In the genomic region with DNA sequence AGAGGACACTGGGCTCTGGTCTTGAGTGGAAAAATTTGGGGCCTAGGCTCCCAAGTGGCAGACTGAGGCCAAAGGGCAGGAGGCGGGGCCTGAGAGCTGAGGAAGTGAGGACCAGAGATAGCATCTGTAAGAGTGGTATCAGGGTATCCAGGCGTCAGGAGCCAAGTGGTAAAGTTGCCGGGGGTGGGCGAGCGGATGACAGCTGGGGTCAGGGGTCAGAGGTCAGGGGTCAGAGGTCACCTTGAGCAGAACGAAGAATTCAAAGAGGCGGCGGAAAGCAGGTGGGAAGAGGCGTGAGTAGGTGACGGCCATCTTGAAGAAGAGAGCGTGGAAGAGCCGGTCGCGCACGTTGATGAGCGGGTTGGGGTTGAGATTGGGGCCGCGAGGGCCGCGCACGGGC, we compare ENCODE assay signal across 8 mouse cellular contexts. TPM values are rescaled to one million over a fixed set of nuclear protein-coding genes. Genes with fewer than 3 reads are reported as not detected.
DNase-seq lines count a peak whose midpoint lies in the region; ATAC-seq and TF ChIP-seq lines count a peak whose summit lies in the region.

No protein-coding gene starts in this region.

- TF ChIP-seq CTCF in hindbrain, postnatal 0 days (IDR thresholded peaks at IDR 0.05; ENCODE audit: low read depth), result no peak

- H3K27me3 ChIP-seq in hindbrain, postnatal 0 days (ENCODE audit: insufficient read depth, low read length), result peaks cover 7% of the 10 kb centered on the region; the same call in 1 of the 2 replicates
- no peaks in the 10 kb centered on the region for H3K27me3 ChIP-seq in megakaryocyte, embryonic 14.5 days (replicated peaks)

- peak; percentile 64 for DNase-seq in NIH3T3 (ENCODE audit: low read depth)
- peak; percentile 87 for DNase-seq in cerebellum, adult 9-10 months
- peak; percentile 49 to 55 for DNase-seq in frontal cortex, postnatal 36 days (ENCODE audit: low spot score in 2 of 2)
- peak; percentile 66 for DNase-seq in hindbrain, postnatal 0 days (ENCODE audit: low spot score)
- peak; percentile 75 to 76 for DNase-seq in left cerebral cortex, postnatal 14 days (ENCODE audit: low spot score in 2 of 2)
- peak; percentile 52 for DNase-seq in right cerebral cortex, postnatal 25 days
- peak; percentile 53 to 68 for DNase-seq in urinary bladder, postnatal 4 days (ENCODE audit: low spot score in 2 of 2)

- H3K4me3 ChIP-seq in hindbrain, postnatal 0 days (ENCODE audit: low read length), result peak overlapping the region; percentile 68
- H3K4me3 ChIP-seq in megakaryocyte, embryonic 14.5 days (replicated peaks), result peak overlapping the region; percentile 97

- peaks cover 5% of the 10 kb centered on the region; the same call in 1 of the 2 replicates for H3K36me3 ChIP-seq in hindbrain, postnatal 0 days (ENCODE audit: insufficient read depth, low read length)
- peaks cover 41% of the 10 kb centered on the region for H3K36me3 ChIP-seq in megakaryocyte, embryonic 14.5 days (replicated peaks; ENCODE audit: low read length)

- intact Hi-C loops in left cerebral cortex, postnatal 14 days (cut with DNase I), result no loop called here

- H3K4me1 ChIP-seq in hindbrain, postnatal 0 days (ENCODE audit: insufficient read depth, low read length), result peaks cover 21% of the 10 kb centered on the region
- peaks cover 84% of the 10 kb centered on the region for H3K4me1 ChIP-seq in megakaryocyte, embryonic 14.5 days

- ATAC-seq in hindbrain, postnatal 0 days, result no peak

- H3K9me3 ChIP-seq in hindbrain, postnatal 0 days (ENCODE audit: low read length), result no peaks in the 10 kb centered on the region
- H3K9me3 ChIP-seq in megakaryocyte, embryonic 14.5 days, result no peaks in the 10 kb centered on the region

- peak overlapping the region; percentile 68 for H3K4me2 ChIP-seq in hindbrain, postnatal 0 days (ENCODE audit: low read depth, low read length)

- H3K27ac ChIP-seq in hindbrain, postnatal 0 days, result peak overlapping the region; percentile 97

- WGBS in hindbrain, postnatal 0 days, result under 1% methylated on average over 14 of the region's 21 CpGs

- peak overlapping the region; percentile 87 for H3K9ac ChIP-seq in hindbrain, postnatal 0 days (replicated peaks; ENCODE audit: low read length)

RNA-seq across cellular contexts. Expression of gene Tmem259, which starts 0.5 kb away (rescaled TPM):
- total RNA-seq in hindbrain, postnatal 0 days (2014; rRNA removed), result 161 and 179 TPM in 2 replicates
- 25.6 and 27.1 TPM in 2 replicates for polyA plus RNA-seq in hindbrain, postnatal 0 days (2015; fragmentation: Nextera tagmentation; extraction: Ambion mirVana)
- 100 to 1,000 TPM; 140 to 152 TPM for total RNA-seq in left cerebral cortex, postnatal 14 days (2021)
- 293 and 686 TPM in 2 replicates for polyA plus RNA-seq in megakaryocyte, embryonic 14.5 days (2012; ENCODE audit: insufficient read depth, low replicate concordance)

RNA-seq across cellular contexts. Expression of gene Cnn2, which starts 4.7 kb away (rescaled TPM):
- total RNA-seq in hindbrain, postnatal 0 days (2014; rRNA removed), result 17.2 and 17.9 TPM in 2 replicates
- polyA plus RNA-seq in hindbrain, postnatal 0 days (2015; fragmentation: Nextera tagmentation; extraction: Ambion mirVana), result 15.0 and 16.4 TPM in 2 replicates
- 10 to 100 TPM in 1 of 2 experiments, 1 to 10 TPM in 1; 9.5 to 11.9 TPM for total RNA-seq in left cerebral cortex, postnatal 14 days (2021)
- 1,011 and 1,303 TPM in 2 replicates for polyA plus RNA-seq in megakaryocyte, embryonic 14.5 days (2012; ENCODE audit: insufficient read depth, low replicate concordance)

RNA-seq across cellular contexts. Expression of gene Abca7, which starts 12.6 kb away (rescaled TPM):
- 11.6 and 19.1 TPM in 2 replicates for total RNA-seq in hindbrain, postnatal 0 days (2014; rRNA removed)
- polyA plus RNA-seq in hindbrain, postnatal 0 days (2015; fragmentation: Nextera tagmentation; extraction: Ambion mirVana), result 2.3 and 2.4 TPM in 2 replicates
- total RNA-seq in left cerebral cortex, postnatal 14 days (2021), result 10 to 100 TPM; 10.9 TPM
- polyA plus RNA-seq in megakaryocyte, embryonic 14.5 days (2012; ENCODE audit: insufficient read depth, low replicate concordance), result 47.4 and 62.2 TPM in 2 replicates

RNA-seq across cellular contexts. Expression of gene Grin3b, which starts 13.2 kb away (rescaled TPM):
- 0.68 and 0.97 TPM in 2 replicates for total RNA-seq in hindbrain, postnatal 0 days (2014; rRNA removed)
- 0.20 and 0.51 TPM in 2 replicates for polyA plus RNA-seq in hindbrain, postnatal 0 days (2015; fragmentation: Nextera tagmentation; extraction: Ambion mirVana)
- total RNA-seq in left cerebral cortex, postnatal 14 days (2021), result under 1 TPM; 0.21 to 0.40 TPM
- not detected in 2 replicates for polyA plus RNA-seq in megakaryocyte, embryonic 14.5 days (2012; ENCODE audit: insufficient read depth, low replicate concordance)

RNA-seq across cellular contexts. Expression of gene Wdr18, which starts 23.7 kb away (rescaled TPM):
- 74.6 and 81.6 TPM in 2 replicates for total RNA-seq in hindbrain, postnatal 0 days (2014; rRNA removed)
- polyA plus RNA-seq in hindbrain, postnatal 0 days (2015; fragmentation: Nextera tagmentation; extraction: Ambion mirVana), result 109 TPM in 2 replicates
- total RNA-seq in left cerebral cortex, postnatal 14 days (2021), result 10 to 100 TPM; 45.3 to 46.5 TPM
- polyA plus RNA-seq in megakaryocyte, embryonic 14.5 days (2012; ENCODE audit: insufficient read depth, low replicate concordance), result 22.2 and 23.8 TPM in 2 replicates
